11 mouse cellular contexts compared by ENCODE assay signal in the genomic region with DNA sequence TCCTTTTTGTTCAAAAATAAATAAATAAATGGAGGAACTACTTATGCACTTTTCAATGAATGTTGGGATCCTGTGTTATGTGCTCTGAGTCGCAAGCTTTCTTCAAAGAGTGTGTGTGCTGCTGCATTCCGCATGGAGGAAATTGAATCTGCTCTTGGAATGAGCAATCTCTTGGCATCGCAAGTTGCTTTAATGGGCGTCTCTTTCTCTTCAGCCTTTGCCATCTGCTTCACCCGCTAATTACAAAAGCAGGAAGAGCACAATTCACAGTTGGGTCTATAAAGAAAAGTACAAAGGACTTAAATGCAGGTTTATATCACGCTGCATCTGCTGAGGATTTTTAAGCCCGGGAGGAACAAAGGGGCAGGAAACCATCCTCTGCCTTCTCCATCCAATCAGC.
DNase-seq lines count a peak whose midpoint lies in the region; ATAC-seq and TF ChIP-seq lines count a peak whose summit lies in the region.
"Had no signal": no experiment of that assay in that cellular context is flagged by ENCODE, and none has a peak within 500 bp of the region (broad histone marks: within the 10 kb centered on the region; RNA-seq: fewer than 3 reads in every experiment).

No protein-coding gene starts in this region.

- WGBS in kidney, postnatal 0 days: 43% methylated on average over 7 of the region's 7 CpGs
- WGBS in forebrain, embryonic 13.5 days: 19% methylated on average over 7 of the region's 7 CpGs

- H3K9me3 ChIP-seq in kidney, postnatal 0 days (replicated peaks; ENCODE audit: low read length): no peaks in the 10 kb centered on the region
- no peaks in the 10 kb centered on the region for H3K9me3 ChIP-seq in forebrain, embryonic 13.5 days (replicated peaks)
- H3K9me3 ChIP-seq: heart, embryonic 10.5 days; lung, embryonic 15.5 days; midbrain, embryonic 10.5 days had no signal

- no peaks in the 10 kb centered on the region for H3K4me1 ChIP-seq in kidney, postnatal 0 days (replicated peaks; ENCODE audit: insufficient read depth, low read length)
- peaks cover 7% of the 10 kb centered on the region; the same call in 1 of the 2 replicates for H3K4me1 ChIP-seq in forebrain, embryonic 13.5 days
- H3K4me1 ChIP-seq: heart, embryonic 10.5 days; lung, embryonic 15.5 days; midbrain, embryonic 10.5 days had no signal

- no peak overlapping the region for H3K4me2 ChIP-seq in kidney, postnatal 0 days (ENCODE audit: low read length)
- peak overlapping the region; percentile 28 for H3K4me2 ChIP-seq in forebrain, embryonic 13.5 days
- H3K4me2 ChIP-seq: lung, embryonic 15.5 days had no signal

- TF ChIP-seq CTCF in kidney, postnatal 0 days (IDR thresholded peaks at IDR 0.05; ENCODE audit: low read depth): no peak
- no peak for TF ChIP-seq CTCF in brain, embryonic 14.5 days (IDR thresholded peaks at IDR 0.05; ENCODE audit: borderline replicate concordance, extremely low read depth, insufficient read depth, insufficient read length)

- no peaks in the 10 kb centered on the region for H3K36me3 ChIP-seq in kidney, postnatal 0 days (ENCODE audit: insufficient read depth, low read length)
- no peaks in the 10 kb centered on the region for H3K36me3 ChIP-seq in forebrain, embryonic 13.5 days (ENCODE audit: poor library complexity, severe bottlenecking)
- H3K36me3 ChIP-seq: heart, embryonic 10.5 days; lung, embryonic 15.5 days; midbrain, embryonic 10.5 days had no signal

- H3K4me3 ChIP-seq in kidney, postnatal 0 days (replicated peaks; ENCODE audit: low read depth, low read length): no peak overlapping the region
- H3K4me3 ChIP-seq in forebrain, embryonic 13.5 days: no peak overlapping the region
- H3K4me3 ChIP-seq: heart, embryonic 10.5 days; lung, embryonic 15.5 days; midbrain, embryonic 10.5 days had no signal

- H3K27ac ChIP-seq in kidney, postnatal 0 days: no peak overlapping the region
- H3K27ac ChIP-seq in forebrain, embryonic 13.5 days: no peak overlapping the region
- H3K27ac ChIP-seq: heart, embryonic 10.5 days; lung, embryonic 15.5 days; midbrain, embryonic 10.5 days had no signal

- no peak overlapping the region for H3K9ac ChIP-seq in kidney, postnatal 0 days (ENCODE audit: low read depth, low read length)
- no peak overlapping the region for H3K9ac ChIP-seq in forebrain, embryonic 13.5 days
- H3K9ac ChIP-seq: lung, embryonic 15.5 days had no signal

- no peak for TF ChIP-seq POLR2A in brain, embryonic 14.5 days (IDR thresholded peaks at IDR 0.05; ENCODE audit: borderline replicate concordance, extremely low read depth, insufficient read depth, insufficient read length, poor library complexity, severe bottlenecking)

- peak; percentile 25 for DNase-seq in kidney, postnatal 0 days (ENCODE audit: low spot score)
- no peak for DNase-seq in kidney, postnatal 14 days
- peak; percentile 91 for DNase-seq in brain, embryonic 14.5 days (ENCODE audit: low read depth)
- DNase-seq in layer of hippocampus, postnatal 14 days (ENCODE audit: low spot score in 2 of 2): peak; percentile 22 to 32
- no peak for DNase-seq in spleen, postnatal 36 days (ENCODE audit: low spot score in 2 of 2)
- no peak for DNase-seq in adrenal gland, postnatal 25 days
- DNase-seq: thymus, postnatal 14 days had no signal

- no peaks in the 10 kb centered on the region for H3K27me3 ChIP-seq in kidney, postnatal 0 days (ENCODE audit: insufficient read depth, low read length)
- H3K27me3 ChIP-seq in forebrain, embryonic 13.5 days: no peaks in the 10 kb centered on the region
- H3K27me3 ChIP-seq: lung, embryonic 15.5 days had no signal

- ATAC-seq in kidney, postnatal 0 days (replicated peaks; ENCODE audit: low FRiP score, low read depth): no peak
- peak; percentile 89 for ATAC-seq in forebrain, embryonic 13.5 days

Comparison
In these comparisons a context has a peak if more than half of its experiments do, and no peak if none do; other contexts are left out.
1. DNase-seq: peak in kidney, postnatal 0 days (single experiment), brain, embryonic 14.5 days (single experiment) and layer of hippocampus, postnatal 14 days (2 of 2); none in kidney, postnatal 14 days (single experiment), spleen, postnatal 36 days (0 of 2) and adrenal gland, postnatal 25 days (single experiment).